Mouse (Mus musculus) T-helper 1 cell (primary cell): ENCODE results near the gene Limch1.

Experiments used
- in situ Hi-C: fragments of 300-600 bp; cut with MboI, MseI; formaldehyde crosslinking; loops from one replicate; pipeline ENCODE4 v1.15.1; 2025; ENCODE audit warnings: high pct_unique_total_duplicates

The Limch1 gene

GRCm38 (mm10) chr5:66968059-66968833, 222.6 kb downstream of the Limch1 start:
- in situ Hi-C loops: no loop called here

DNA sequence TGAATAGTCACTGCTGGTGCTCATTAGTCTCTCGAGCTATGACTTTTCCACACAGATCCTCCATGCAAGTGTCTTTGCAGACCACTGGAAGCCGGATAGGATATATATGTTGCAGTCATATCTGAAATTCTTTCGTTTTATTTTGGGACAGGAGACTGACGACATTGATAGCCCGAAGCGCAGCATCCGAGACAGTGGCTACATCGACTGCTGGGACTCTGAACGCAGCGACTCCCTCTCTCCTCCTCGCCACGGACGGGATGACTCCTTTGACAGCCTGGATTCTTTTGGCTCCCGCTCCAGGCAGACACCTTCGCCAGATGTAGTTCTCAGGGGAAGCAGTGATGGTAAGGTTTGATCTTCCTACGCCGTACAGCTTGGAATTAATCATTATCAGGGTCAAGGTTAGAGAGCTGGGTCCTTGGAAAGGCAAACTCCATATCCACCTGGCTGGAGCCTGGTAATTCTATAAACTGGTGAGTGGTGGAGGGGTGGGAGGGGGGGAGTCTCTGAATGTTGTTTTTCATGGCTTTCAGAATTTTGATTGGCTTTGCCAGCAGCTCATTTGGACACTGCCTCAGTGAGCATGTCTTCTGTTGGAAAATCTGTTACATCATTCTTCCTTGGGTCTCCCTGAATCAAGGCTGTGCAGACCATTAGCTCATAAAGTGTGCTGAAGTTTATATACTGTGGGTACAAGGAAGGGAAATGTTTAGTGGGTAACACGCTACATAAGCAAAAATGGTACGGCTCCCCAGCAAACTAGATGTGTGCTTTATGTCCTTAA, 223.5 kb downstream of the Limch1 start:
- in situ Hi-C loops: no loop called here

GRCm38 (mm10) chr5:66975621-66976020, 230.0 kb downstream of the Limch1 start:
- in situ Hi-C loops: no loop called here

DNA sequence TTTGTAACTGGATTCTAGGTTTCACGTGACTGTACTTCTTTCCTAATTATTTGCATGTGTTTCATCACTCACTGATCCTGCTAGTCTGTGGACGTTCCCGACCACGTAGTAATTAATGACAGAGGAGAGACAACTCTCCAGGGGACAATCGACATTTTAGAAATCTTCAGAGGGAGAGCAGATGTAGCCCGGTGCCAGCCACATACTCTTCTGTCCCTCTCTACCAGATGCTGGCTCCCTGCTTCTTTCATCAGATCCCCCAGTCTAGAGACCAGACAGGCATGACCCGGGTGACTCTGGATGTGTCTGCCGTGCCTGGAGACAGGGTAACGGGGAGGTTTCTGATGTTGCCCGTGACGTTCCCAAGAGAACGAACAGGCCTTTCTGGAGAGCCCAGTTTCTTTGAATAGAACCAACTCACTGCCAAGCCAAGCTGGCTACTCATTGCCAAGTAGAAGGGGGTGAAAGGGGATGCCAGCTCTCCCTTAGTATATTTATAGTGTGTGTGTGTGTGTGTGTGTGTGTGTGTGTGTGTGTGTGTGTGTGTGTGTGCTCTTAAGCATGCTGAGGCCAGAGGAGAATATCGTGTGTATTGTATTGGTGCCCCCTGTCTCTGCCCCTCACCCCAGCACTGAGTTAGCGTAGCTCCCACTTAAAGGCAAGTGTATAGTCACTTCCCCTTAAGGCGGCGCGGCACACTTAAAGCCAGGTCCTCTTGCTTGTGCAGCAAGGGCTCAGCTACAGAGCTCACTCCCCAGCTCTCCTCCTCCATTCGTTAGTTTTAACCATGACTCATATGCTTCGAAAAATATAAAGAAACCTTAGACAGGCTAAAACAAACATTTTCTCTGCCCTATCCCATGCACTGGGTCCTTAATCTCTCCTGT, 233.9 kb downstream of the Limch1 start:
- in situ Hi-C loops: no loop called here

DNA sequence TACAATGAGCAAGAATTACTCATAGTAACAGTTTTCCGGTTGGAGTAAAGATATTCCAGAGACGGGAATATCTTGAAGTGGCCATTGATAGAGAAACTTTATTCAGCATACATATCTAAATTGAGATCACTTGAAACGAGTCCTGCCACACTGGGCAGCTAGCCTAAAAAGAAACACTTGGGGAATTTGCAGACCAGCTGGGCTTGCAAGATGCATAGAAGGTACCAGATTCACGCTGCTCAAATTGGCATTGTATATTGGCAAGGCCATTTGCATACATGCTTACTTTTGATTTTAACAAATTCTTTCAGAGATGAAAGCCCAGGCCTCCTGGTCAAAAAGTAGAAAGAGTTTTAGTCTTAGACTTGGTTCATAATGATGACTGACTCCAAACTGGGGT, 235.2 kb downstream of the Limch1 start:
- in situ Hi-C loops: no loop called here

- in situ Hi-C loops: no loop called here
Measured at GRCm38 (mm10) chr5:66983104-66983503, 237.5 kb downstream of the Limch1 start.

DNA sequence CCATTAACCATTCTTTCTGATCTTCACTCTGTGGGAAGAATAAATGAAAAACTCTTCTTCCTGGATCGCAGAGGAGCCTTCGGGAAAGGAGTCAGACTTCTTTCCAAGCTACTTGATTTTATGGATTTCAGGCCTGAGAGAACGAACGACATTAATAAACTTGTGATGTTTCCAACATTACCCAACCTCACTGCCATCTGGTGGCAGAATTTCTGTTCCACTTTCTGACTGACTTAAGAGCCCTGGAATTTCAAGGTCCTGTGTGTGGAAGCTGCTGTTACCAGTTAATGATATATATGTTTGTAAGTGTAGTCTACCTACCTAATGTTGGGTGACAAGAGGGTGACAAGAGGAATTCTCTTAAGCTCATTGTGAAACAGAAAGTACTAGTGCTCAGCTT, 243.3 kb downstream of the Limch1 start:
- in situ Hi-C loops: no loop called here

- in situ Hi-C loops: no loop called here
Measured at GRCm38 (mm10) chr5:66989531-66989930, 243.9 kb downstream of the Limch1 start.

- in situ Hi-C loops: no loop called here
Measured at GRCm38 (mm10) chr5:66992401-66992800, 246.8 kb downstream of the Limch1 start.

DNA sequence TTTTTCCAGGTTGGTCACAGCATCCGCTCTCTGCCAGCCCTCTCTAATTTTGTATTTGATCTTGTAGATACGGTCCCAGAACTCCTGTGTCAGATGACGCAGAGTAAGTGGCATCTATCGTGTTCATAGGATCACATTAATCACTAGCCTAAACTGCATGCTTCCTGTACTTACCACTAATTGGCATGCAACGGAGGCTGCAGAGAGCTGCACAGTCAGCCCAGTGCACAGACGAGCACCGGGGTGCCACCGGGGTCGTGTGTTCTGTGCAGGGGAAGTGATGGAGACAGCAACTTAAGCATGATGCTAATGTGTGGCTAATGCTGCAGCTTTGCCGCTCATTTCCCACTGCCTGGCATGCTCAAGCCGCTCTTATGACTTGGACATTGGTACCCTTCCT, 247.4 kb downstream of the Limch1 start:
- in situ Hi-C loops: no loop called here

DNA sequence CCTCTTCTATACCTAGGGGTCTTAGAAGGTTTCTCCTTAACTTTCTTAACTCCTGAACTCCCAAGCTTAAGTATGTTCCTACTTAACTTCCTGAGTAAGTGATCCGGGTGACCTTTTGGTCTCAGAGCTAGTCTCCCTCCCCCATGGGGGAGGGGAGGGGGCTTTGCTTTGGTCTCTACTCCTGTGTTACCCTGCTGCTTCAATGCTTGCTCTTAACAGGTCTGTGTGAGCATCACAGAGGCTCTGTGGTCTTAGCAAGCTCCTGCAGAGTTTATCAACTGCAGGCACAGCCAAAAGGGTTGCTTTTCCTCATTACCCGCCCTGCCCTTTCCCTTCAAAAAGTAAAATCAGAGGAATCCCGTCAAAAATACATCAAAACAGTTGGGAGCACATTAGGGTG, 250.5 kb downstream of the Limch1 start:
- in situ Hi-C loops: no loop called here

- in situ Hi-C loops: no loop called here
Measured at GRCm38 (mm10) chr5:66996886-66997599, 251.4 kb downstream of the Limch1 start.

GRCm38 (mm10) chr5:66997600-66997930, 251.9 kb downstream of the Limch1 start:
- in situ Hi-C loops: no loop called here

GRCm38 (mm10) chr5:66998341-66998740, 252.7 kb downstream of the Limch1 start:
- in situ Hi-C loops: no loop called here

DNA sequence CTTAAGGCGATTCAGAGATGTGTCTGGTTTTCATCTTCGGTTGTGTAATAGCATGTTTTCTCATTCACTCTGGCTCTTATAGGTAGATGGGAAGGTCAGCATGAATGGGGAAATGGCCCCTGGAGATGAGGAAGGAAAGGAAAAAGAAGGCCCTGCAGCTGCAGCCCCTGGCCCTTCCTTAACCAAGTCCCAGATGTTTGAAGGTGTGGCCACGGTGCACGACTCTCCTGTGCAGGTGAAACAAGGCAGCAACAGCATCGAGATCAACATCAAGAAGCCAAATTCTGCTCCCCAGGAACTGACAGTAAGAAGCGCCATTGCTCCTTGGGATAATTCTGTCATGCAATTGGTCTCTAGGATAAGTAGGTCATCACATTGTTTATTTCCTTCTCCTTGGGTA, 256.7 kb downstream of the Limch1 start:
- in situ Hi-C loops: loop anchor here (5.0 kb wide), 1 partner anchor 300 kb away; no protein-coding TSS in a partner anchor

GRCm38 (mm10) chr5:67004619-67005018, 259.0 kb downstream of the Limch1 start:
- in situ Hi-C loops: loop anchor here (5.0 kb wide), 1 partner anchor 302 kb away; no protein-coding TSS in a partner anchor

DNA sequence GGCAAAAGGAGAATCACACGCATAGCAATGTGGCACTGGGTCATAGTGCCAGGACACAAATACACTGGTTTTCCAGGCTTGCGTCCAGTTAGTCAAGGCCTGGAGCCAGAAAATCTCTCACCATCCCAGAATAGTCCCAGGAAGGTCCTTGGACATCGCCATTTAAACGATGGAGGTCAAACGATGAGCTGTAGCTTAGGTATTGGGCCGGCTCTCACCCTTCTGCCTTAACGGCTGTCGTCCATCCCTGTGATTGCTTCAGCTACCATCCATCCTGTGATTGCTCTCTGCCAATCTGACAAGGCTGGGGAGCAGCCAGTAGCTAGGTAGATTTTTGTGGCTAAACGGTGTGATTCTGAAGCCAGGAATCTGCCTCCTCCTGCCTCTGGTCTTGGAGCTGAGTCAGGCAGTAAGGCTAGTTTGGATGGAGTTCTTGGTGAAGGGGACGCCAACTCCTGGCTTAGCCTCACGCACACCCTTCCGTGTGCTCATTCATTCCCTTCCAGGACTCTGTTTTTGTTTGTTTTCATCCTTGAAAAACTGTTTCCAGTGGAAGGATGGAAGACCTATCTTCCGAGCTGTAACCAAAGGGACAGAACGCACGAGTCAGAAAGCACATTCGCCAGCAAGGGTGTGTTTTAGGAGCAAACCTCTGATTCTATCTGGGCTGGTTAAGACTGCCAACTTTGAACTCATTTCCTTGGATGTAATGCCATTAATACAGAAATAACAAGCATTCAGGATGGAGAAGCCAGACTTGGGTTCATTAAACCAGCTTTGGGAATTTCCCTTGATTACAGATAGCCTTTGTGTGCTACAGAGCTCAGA, 265.6 kb downstream of the Limch1 start:
- in situ Hi-C loops: no loop called here

DNA sequence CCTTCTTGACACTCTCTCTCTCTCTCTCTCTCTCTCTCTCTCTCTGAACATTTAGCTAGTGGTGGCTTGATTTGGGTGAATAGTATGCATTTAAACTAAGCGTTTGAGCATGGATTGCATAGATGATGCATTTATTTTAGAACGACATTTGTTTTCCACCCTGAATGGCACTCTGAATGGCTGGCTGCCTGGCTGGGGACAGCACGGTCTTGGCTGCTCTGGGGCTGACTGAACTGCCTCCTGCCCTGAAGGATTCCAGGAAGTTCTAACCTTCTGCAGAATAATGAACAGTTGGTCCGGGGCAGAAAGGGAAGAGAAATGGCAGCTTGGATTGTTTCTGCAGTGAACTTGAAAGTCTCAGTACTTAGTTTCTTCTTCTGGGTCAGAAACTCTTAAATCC, 266.4 kb downstream of the Limch1 start:
- in situ Hi-C loops: no loop called here

- in situ Hi-C loops: no loop called here
Measured at GRCm38 (mm10) chr5:67013926-67014325, 268.3 kb downstream of the Limch1 start.

DNA sequence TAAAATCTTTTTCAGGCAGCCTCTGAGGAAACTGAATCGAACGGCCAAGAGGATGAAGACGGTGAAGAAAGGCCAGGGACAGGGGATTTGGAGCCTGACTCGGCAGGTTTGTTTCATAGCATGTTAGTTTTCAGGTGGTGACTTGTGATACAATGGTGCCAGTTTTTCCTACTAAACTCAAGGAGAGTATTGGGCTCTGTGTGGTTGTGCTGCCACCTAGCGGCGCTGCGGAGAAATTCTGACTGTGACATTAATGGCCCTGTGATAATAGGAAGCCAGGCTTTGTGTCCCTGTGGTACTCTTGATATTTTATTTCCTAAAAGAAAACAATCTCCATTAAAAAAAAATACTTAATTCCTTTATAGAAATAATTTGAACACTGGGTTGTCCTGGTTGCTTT, 270.8 kb downstream of the Limch1 start:
- in situ Hi-C loops: no loop called here
